ENCODE assay signal across 9 mouse cellular contexts in the genomic region with DNA sequence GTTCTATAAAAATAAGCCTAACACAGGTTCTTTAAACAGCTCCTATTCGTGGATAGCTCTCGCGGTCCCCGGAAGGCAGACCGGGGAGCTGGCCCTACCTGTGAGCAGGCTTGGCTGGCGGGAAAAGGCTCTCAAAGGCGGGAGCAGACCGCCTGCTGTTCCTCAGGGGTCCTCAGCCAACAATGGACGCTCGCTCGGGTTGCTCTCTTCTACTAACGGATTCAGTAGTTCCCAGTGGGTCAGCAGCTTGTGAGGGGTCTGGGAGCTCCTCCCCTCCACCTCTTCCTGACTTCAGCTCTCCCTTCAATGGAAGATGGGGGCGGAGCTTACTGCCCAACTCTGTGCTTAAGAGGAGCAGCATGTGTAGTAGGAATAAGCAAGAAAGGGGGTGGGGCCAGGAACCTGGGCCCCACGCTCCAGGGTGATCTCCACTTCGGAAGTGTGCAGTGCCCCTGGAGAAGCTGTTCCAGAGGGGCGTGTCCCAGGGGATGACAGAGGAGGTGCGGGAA. TPM values are rescaled to one million over a fixed set of nuclear protein-coding genes. Genes with fewer than 3 reads are reported as not detected.
DNase-seq lines count a peak whose midpoint lies in the region; ATAC-seq lines count a peak whose summit lies in the region.
"Had no signal": no experiment of that assay in that cellular context is flagged by ENCODE, and none has a peak within 500 bp of the region (broad histone marks: within the 10 kb centered on the region; RNA-seq: fewer than 3 reads in every experiment).

Gene Prlhr (minus strand): TSS at position 51 of the 509 bp plus-strand sequence.

- H3K4me2 ChIP-seq in heart, embryonic 16.5 days (ENCODE audit: low read depth, low read length) = peak within 1 kb of the TSS; percentile 60

- H3K27ac ChIP-seq in heart, embryonic 16.5 days (ENCODE audit: low read length) = no peak within 1 kb of the TSS
- no peak within 1 kb of the TSS for H3K27ac ChIP-seq in hindbrain, embryonic 10.5 days
- H3K27ac ChIP-seq in midbrain, embryonic 10.5 days (replicated peaks) = no peak within 1 kb of the TSS

- no peaks in the 10 kb centered on the region for H3K36me3 ChIP-seq in heart, embryonic 16.5 days (ENCODE audit: control insufficient read depth, insufficient read depth)
- no peaks in the 10 kb centered on the region for H3K36me3 ChIP-seq in hindbrain, embryonic 10.5 days
- H3K36me3 ChIP-seq in midbrain, embryonic 10.5 days = no peaks in the 10 kb centered on the region

- no peak for ATAC-seq in heart, embryonic 16.5 days (replicated peaks; ENCODE audit: extremely low read depth, insufficient read depth, low FRiP score)

- peaks cover 14% of the 10 kb centered on the region for H3K4me1 ChIP-seq in heart, embryonic 16.5 days (ENCODE audit: control insufficient read depth, insufficient read depth, low read length)
- H3K4me1 ChIP-seq in hindbrain, embryonic 10.5 days (replicated peaks) = peaks cover 23% of the 10 kb centered on the region
- H3K4me1 ChIP-seq in midbrain, embryonic 10.5 days = peaks cover 29% of the 10 kb centered on the region

- DNase-seq in heart, postnatal 25 days (ENCODE audit: low spot score) = no peak
- DNase-seq in R1 (ENCODE audit: low read depth, low spot score) (peak; percentile 57), MN1 (ENCODE audit: low spot score) (no peak)
- DNase-seq in hindbrain, embryonic 10.5 days (ENCODE audit: low spot score) = peak; percentile 3
- peak; percentile 13 for DNase-seq in midbrain, embryonic 10.5 days (ENCODE audit: low spot score)
- no peak for DNase-seq in frontal cortex, postnatal 25 days (ENCODE audit: low spot score in 2 of 2)
- no peak for DNase-seq in layer of hippocampus, adult 8-10 months (ENCODE audit: low spot score in 2 of 2)

- no peak within 1 kb of the TSS for H3K9ac ChIP-seq in heart, embryonic 16.5 days (ENCODE audit: low read length)

- no peaks in the 10 kb centered on the region for H3K9me3 ChIP-seq in heart, embryonic 16.5 days (replicated peaks; ENCODE audit: control insufficient read depth, low read length)
- H3K9me3 ChIP-seq in hindbrain, embryonic 10.5 days = no peaks in the 10 kb centered on the region
- no peaks in the 10 kb centered on the region for H3K9me3 ChIP-seq in midbrain, embryonic 10.5 days (replicated peaks)

- H3K4me3 ChIP-seq in heart, embryonic 16.5 days (ENCODE audit: low read length) = peak within 1 kb of the TSS; percentile 31
- H3K4me3 ChIP-seq in hindbrain, embryonic 10.5 days = peak within 1 kb of the TSS; percentile 50
- peak within 1 kb of the TSS; percentile 51 for H3K4me3 ChIP-seq in midbrain, embryonic 10.5 days

- H3K27me3 ChIP-seq in heart, embryonic 16.5 days (ENCODE audit: control insufficient read depth, insufficient read depth, low read length) = peaks cover 40% of the 10 kb centered on the region
- peaks cover 51% of the 10 kb centered on the region for H3K27me3 ChIP-seq in hindbrain, embryonic 10.5 days (ENCODE audit: insufficient read depth, poor library complexity, severe bottlenecking)
- peaks cover 55% of the 10 kb centered on the region for H3K27me3 ChIP-seq in midbrain, embryonic 10.5 days (ENCODE audit: low read depth, poor library complexity, severe bottlenecking)

- intact Hi-C loops in heart, postnatal 25 days (cut with DNase I) = loop anchor here (5.0 kb wide), 2 partner anchors 84 to 139 kb away; no protein-coding TSS in a partner anchor

- 9% methylated on average over 17 of the region's 17 CpGs for WGBS in heart, embryonic 16.5 days
- WGBS in hindbrain, embryonic 10.5 days = 6% methylated on average over 17 of the region's 17 CpGs
- 3% methylated on average over 17 of the region's 17 CpGs for WGBS in midbrain, embryonic 10.5 days

RNA-seq across cellular contexts. Expression of gene Prlhr, which starts in this region (rescaled TPM):
- not detected in 2 replicates for polyA plus RNA-seq in heart, embryonic 16.5 days (2015; fragmentation: Nextera tagmentation; extraction: Ambion mirVana)
- total RNA-seq in heart, postnatal 25 days (2021) = not detected
- 0.10 TPM in 1 of 2 replicates, not detected in the other for polyA plus RNA-seq in hindbrain, embryonic 10.5 days (2016; fragmentation: Nextera tagmentation; extraction: Ambion mirVana)
- polyA plus RNA-seq in midbrain, embryonic 10.5 days (2016; fragmentation: Nextera tagmentation; extraction: Ambion mirVana) = not detected in 2 replicates
- total RNA-seq in layer of hippocampus, adult 8-10 months (2022) = under 1 TPM in 2 of 4 experiments, not detected in 2; 0.20 to 0.21 TPM
- polyA plus RNA-seq: Patski had no signal

Comparison
In these comparisons a context has a peak if more than half of its experiments do, and no peak if none do; other contexts are left out.
1. Peak in DNase-seq and H3K4me3 ChIP-seq in hindbrain, embryonic 10.5 days; RNA of the gene not detected or under 1 TPM.
2. Peak in DNase-seq and H3K4me3 ChIP-seq in midbrain, embryonic 10.5 days; RNA of the gene not detected or under 1 TPM.